Mouse (Mus musculus): ENCODE data around the gene Skap1. TPM values are rescaled to one million over a fixed set of nuclear protein-coding genes. Genes with fewer than 3 reads are reported as not detected.

Gene Skap1
- total RNA-seq, 2 experiments from 2014 or later: 0.47 to 0.91 TPM

DNA sequence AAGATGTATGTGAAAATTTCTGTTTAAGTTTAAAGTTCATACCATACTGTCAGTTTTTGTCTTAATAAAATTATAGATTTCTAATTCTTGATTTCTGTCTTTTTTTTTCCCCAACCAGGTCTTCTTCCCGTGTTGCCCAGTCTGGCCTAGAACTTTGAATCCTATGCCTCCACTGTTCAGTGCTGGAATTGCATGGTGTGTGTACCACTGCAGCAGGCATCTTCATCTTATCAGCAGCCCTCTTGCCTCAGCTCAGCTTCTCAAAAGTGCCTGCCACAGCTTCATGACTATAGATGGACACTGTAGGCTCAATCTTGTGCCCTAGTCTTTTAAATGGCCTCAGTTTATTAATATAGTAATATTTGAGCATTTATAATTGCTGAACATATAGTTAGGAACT is 343.7 kb downstream of the Skap1 start:
- intact Hi-C loops (cut with DNase I): no loop called here
- peak in 1 of 2 experiments; percentile 20 for DNase-seq

Other genes starting within 250 kb of the Skap1 start
- gene Hoxb9, start 193.1 kb upstream of the Skap1 start, total RNA-seq (2021): not detected
- gene Hoxb8, start 182.7 kb upstream of the Skap1 start, total RNA-seq (2021): not detected
- gene Hoxb7, start 178.0 kb upstream of the Skap1 start, total RNA-seq (2021): not detected
- gene Hoxb6, start 172.1 kb upstream of the Skap1 start, total RNA-seq (2021): not detected
- gene Hoxb5, start 161.3 kb upstream of the Skap1 start, total RNA-seq (2021): under 1 TPM; 0.45 to 0.62 TPM
- 1 to 10 TPM; 1.1 TPM for gene Hoxb4, start 146.3 kb upstream of the Skap1 start, total RNA-seq (2021)
- gene Hoxb3, start 141.3 kb upstream of the Skap1 start, total RNA-seq (2021): 1 to 10 TPM; 1.1 TPM
- gene Hoxb2, start 114.1 kb upstream of the Skap1 start, total RNA-seq (2021): 1 to 10 TPM; 1.6 to 1.7 TPM
- gene Hoxb1, start 98.8 kb upstream of the Skap1 start, total RNA-seq (2021): not detected